Mouse (Mus musculus): ENCODE results near the gene Polr2j.

DNA sequence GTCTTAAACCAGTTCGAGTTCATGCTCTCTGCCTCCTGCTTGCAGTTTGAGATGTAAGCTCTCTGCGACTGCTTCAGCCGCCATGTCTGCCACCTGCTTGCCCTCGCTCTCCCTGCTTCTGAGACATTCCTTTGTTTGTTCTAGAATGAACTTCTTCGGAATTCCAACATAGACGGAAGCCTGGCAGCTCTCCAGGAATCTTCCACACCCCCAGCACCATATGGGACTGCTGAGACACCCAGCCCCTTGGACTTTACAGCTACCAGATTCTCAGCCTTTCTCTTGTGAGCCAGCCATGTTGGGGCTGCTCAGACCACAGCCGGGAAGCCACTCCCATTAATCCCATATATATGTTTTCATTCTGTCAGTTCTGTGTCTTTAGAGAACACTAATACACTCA, 40.1 kb upstream of the Polr2j start:
- TF ChIP-seq GATA1 (IDR thresholded peaks at IDR 0.05; ENCODE audit: low read length) (no peak), TAL1 (IDR thresholded peaks at IDR 0.05; ENCODE audit: low read length) (no peak)
